Mouse (Mus musculus) bone marrow macrophage, adult 2 months (primary cell): ENCODE measurements at regions not wholly inside any gene's neighbourhood (a gene's known extent, or its start where the extent isn't known, plus 50 kb on each side); places are given as distances from the start of the nearest gene placed in this dataset.

Experiments
- H3K27ac ChIP-seq: 2 replicates; pipeline ENCODE4 v1.5.1; 2012; ENCODE audit warnings: low read depth, low read length; ENCODE audit not compliant: insufficient read depth
- H3K4me1 ChIP-seq: 2 replicates; pipeline ENCODE4 v1.6.1; 2012; ENCODE audit warnings: low read length; ENCODE audit not compliant: control insufficient read depth, insufficient read depth
- H3K4me3 ChIP-seq: 2 replicates; pipeline ENCODE4 v1.5.1; 2012; ENCODE audit warnings: mild to moderate bottlenecking, low read length, moderate library complexity; ENCODE audit not compliant: insufficient read depth
- CTCF ChIP-seq: IDR thresholded peaks from 2 replicates; pipeline ENCODE4 v1.5.1; 2012; ENCODE audit warnings: low read depth, mild to moderate bottlenecking, low read length, moderate library complexity
- POLR2A ChIP-seq: IDR thresholded peaks from 2 replicates; pipeline ENCODE4 v1.6.1; 2012; ENCODE audit warnings: mild to moderate bottlenecking, low read depth, low read length, borderline replicate concordance

DNA sequence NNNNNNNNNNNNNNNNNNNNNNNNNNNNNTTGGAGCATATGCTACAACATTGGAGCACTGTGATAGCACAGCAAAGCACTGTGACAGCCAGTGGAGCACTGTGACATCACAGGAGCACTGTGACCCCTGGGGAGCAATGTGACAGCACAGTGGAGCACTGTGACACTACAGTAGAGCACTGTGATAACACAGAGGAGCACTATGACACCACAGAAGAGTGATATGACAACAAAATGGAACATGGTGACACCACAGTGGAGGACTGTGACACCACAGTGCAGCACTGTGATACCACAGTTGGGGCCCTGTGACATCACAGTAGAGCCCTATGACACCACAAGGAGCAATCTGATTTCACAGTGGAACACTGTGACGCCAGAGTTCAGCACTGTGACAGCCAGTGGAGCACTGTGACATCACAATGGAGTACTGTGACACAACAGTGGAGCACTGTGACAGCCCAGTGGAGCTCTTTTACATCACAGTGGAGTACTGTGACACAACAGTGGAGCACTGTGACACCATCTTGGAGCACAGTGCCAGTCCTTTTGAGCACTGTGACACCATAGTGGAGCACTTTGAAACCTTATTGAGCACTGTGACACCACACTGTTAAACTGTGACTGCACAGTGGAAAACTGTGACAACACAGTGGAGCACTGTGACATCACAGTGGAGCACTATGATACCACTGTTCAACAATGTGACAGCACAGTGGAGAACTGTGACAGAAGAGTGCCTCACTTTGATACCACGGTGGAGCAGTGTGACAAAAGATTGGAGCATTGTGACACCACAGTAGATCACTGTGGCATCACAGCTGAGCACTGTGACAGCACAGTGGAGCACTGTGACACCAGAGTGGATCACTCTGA is 116.9 kb upstream of the Vmn1r2 start:
- TF ChIP-seq POLR2A = no peak
- TF ChIP-seq CTCF = no peak
- Histone ChIP-seq H3K4me3 (no peak overlapping the region), H3K4me1 (no peaks in the 10 kb centered on the region), H3K27ac (no peak overlapping the region)

DNA sequence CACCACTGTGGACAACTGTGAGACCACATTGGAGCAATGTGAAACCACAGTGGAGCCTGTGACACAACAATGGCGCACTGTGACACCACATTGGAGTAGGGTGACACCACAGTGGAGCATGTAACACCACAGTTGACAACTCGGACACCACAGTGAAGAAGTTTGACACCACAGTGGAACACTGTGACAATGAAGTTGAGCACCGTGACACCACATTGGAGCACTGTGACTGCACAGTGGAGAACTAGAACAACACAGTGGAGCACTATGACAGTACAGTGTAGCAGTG is 116.3 kb upstream of the Vmn1r2 start:
- Histone ChIP-seq H3K4me1 (no peaks in the 10 kb centered on the region), H3K27ac (no peak overlapping the region), H3K4me3 (no peak overlapping the region)
- TF ChIP-seq POLR2A (no peak), CTCF (no peak)

DNA sequence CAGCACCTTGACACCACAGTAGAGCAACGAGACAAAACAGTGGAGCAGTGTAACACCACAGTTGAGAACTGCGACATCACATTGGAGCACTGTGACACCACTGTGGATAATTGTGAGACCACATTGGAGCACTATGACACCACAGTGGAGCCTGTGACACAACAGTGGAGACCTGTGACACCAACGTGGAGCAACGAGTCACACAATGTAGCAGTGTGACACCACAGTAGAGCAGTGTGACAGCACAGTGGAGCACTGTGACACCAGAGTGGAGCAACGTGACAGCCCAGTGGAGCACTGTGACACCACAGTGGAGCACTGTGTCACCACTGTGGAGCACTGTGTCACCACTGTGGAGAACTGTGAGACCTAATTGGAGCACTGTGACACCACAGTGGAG is 115.9 kb upstream of the Vmn1r2 start:
- Histone ChIP-seq H3K27ac (no peak overlapping the region), H3K4me1 (no peaks in the 10 kb centered on the region), H3K4me3 (no peak overlapping the region)
- TF ChIP-seq CTCF (no peak), POLR2A (no peak)

DNA sequence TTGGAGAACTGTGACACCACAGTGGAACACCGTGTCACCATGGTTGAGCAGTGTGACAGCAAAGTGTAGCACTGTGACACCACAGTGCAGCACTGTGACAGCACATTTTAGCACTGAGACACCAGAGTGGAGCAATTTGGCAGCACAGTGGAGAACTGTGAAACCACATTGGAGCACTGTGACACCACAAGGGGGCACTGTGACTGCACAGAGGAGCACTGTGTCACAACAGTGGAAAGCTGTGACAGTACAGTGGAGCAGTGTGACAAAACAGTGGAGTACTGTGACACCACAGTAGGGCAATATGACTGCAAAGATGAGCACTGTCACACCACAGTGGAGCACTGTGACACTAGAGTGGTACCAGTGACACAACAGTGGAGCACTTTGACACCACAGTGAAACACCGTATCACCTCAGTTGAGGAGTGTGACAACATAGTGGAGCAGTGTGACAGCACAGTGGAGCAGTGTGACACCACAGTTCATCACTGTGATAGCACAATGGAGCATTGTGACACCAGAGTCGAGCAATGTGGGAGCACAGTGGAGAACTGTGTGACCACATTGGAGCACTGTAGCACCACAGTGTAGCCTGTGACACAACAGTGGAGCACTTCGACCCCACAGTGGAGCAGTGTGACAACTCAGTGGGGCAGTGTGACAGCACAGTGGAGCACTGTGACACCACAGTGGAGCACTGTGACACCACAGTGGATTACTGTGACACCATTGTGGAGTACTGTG is 114.6 kb upstream of the Vmn1r2 start:
- no peak overlapping the region for H3K27ac ChIP-seq
- no peak overlapping the region for H3K4me3 ChIP-seq
- no peaks in the 10 kb centered on the region for H3K4me1 ChIP-seq
- TF ChIP-seq CTCF (no peak), POLR2A (no peak)

DNA sequence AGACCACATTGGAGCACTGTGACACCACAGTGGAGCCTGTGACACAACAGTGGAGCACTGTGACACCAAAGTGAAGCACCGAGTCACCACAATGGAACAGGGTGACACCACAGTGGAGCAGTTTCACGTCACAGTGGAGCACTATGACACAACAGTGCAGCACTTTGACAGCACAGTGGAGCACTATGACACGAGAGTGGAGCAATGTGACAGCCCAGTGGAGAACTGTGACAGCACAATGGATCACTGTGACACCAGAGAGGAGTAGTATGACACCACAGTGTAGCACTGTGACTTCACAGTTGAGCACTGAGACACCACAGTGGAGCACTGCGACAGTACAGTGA is 114.1 kb upstream of the Vmn1r2 start:
- TF ChIP-seq POLR2A = no peak
- no peak for TF ChIP-seq CTCF
- Histone ChIP-seq H3K4me1 (no peaks in the 10 kb centered on the region), H3K4me3 (no peak overlapping the region), H3K27ac (no peak overlapping the region)

DNA sequence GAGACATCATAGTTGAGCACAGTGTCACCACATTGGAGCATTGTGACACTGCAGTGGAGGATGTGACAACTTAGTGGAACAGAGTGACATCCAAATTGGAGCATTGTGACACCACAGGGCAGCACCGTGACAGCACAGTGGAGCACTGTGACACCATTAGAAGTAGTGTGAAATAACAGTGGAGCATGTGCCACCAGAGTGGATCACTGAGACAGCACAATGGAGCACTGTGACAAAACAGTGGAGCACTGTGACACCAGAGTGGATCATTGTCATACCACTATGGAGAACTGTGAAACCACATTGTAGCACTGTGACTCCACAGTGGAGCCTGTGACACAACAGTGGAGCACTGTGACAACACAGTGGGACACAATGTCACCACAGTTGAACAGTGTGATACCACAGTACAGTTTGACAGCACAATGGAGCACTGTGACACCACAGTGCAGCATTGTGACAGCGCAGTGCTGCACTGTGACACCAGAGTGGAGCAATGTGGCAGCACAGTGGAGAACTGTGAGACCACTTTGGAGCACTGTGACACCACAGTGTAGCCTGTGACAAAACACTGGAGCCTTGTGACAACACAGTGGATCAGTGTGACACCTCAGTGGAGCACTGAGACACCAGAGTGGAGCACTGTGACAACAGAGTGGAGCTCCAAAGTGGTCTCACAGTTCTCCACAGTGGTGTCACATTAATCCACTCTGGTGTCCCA is 113.5 kb upstream of the Vmn1r2 start:
- no peak overlapping the region for H3K4me3 ChIP-seq
- no peaks in the 10 kb centered on the region for H3K4me1 ChIP-seq
- TF ChIP-seq POLR2A (no peak), CTCF (no peak)
- H3K27ac ChIP-seq = no peak overlapping the region

DNA sequence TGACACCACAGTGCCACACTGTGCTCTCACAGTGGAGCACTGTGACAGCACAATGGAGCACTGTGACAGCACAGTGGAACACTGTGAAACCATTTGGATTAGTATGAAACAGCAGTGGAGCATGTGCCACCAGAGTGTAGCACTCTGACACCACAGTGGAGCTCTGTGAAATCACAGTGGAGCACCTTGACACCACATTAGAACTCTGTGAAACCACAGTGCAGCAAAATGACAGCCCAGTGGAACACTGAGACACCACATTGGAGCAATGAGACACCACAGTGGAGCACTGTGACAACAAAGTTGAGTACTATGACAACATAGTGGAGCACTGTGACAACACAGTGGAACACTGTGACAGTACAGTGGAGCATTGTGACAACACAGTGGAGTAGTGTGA is 112.2 kb upstream of the Vmn1r2 start:
- Histone ChIP-seq H3K4me1 (no peaks in the 10 kb centered on the region), H3K27ac (no peak overlapping the region), H3K4me3 (no peak overlapping the region)
- TF ChIP-seq POLR2A (no peak), CTCF (no peak)

DNA sequence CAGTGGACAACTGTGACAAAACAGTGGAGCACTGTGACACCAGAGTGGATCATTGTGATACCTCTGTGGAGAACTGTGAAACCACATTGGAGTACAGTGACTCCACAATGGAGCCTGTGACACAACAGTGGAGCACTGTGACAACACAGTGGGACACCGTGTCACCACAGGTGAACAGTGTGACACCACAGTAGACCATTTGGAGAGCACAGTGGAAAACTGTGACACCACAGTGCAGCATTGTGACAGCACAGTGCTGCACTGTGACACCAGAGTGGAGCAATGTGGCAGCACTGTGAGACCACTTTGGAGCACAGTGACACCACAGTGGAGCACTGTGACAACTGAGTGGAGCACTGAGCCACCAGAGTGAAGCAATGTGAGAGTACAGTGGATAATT is 111.7 kb upstream of the Vmn1r2 start:
- no peak overlapping the region for H3K4me3 ChIP-seq
- no peaks in the 10 kb centered on the region for H3K4me1 ChIP-seq
- TF ChIP-seq CTCF (no peak), POLR2A (no peak)
- no peak overlapping the region for H3K27ac ChIP-seq

DNA sequence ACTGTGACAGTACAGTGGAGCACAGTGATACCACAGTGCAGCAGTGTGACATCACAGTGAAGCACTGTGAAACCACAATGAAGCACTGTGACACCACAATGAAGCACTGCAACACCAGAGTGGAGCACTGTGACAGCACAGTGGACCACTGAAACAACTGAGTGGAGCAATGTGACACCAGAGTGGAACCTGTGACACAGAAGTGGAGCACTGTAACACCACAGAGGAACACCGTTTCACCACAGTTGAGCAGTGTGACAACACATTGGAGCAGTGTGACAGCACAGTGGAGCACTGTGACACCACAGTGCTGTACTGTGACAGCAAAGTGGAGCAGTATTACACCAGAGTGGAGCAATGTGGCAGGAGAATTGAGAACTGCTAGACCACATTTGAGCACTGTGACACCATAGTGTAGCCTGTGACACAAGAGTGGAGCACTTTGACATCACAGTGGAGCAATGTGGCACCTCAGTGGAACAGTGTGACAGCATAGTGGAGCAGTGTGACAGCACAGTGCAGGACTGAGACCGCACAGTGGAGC is 107.5 kb upstream of the Vmn1r2 start:
- H3K27ac ChIP-seq = no peak overlapping the region
- H3K4me3 ChIP-seq = no peak overlapping the region
- TF ChIP-seq POLR2A (no peak), CTCF (no peak)
- no peaks in the 10 kb centered on the region for H3K4me1 ChIP-seq
